Mouse (Mus musculus) fibroblast of lung, adult 2 months (primary cell): ENCODE results near the gene Tnpo3.
A peak's percentile ranks its signal among the peaks of the same experiment; 100 is the strongest.

Source experiments
- DNase-seq: peaks from one replicate; pipeline ENCODE4 v3.0.0-alpha.2; 2011; ENCODE audit warnings: low read depth

Tnpo3 gene

GRCm38 (mm10) chr6:29609111-29610019, at the start of gene Tnpo3:
TSS of gene Tnpo3 (minus strand) at chr6:29609887.
- DNase-seq = peak; percentile 79

GRCm38 (mm10) chr6:29658626-29659475, 49.2 kb upstream of the Tnpo3 start:
- DNase-seq = no peak

GRCm38 (mm10) chr6:29653271-29653670, 43.6 kb upstream of the Tnpo3 start:
- no peak for DNase-seq

- no peak for DNase-seq
Measured at GRCm38 (mm10) chr6:29650170-29650549, 40.5 kb upstream of the Tnpo3 start.

DNA sequence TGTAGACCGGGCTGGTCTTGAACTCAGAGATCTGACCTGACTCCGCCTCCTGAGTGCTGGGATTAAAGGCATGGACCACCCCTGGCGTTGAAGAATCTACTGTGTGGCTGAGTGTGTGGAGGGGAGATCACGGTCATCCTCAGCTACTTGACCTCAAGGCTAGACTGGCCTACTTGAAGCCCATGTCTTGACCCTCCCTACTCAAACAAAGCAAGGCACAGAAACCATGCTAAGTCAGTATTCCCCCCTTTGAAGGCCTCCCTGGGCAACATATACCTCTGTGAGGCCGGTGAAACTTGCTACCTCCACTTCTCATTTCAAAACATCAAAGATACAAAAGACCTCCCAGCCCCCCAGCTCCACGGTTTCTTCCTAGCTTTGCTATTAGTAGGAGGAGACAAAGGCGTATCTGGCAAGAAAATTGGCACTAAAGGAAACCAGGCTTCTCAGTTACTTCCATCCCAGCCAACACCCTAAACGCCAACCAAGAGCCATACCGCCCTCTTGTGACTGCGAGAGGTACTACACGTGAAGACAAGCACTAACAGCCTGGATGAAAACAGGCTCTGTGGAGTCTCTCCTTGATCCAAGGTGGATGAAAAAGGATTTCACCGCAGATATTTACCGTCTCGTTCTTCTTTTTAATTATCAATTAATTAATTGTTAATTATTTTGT, 39.9 kb upstream of the Tnpo3 start:
- DNase-seq = peak; percentile 67

- DNase-seq = no peak
Measured at GRCm38 (mm10) chr6:29641816-29642215, 32.1 kb upstream of the Tnpo3 start.

- no peak for DNase-seq
Measured at GRCm38 (mm10) chr6:29639580-29640419, 30.1 kb upstream of the Tnpo3 start.

GRCm38 (mm10) chr6:29638844-29639460, 29.3 kb upstream of the Tnpo3 start:
- DNase-seq = no peak

- no peak for DNase-seq
Measured at GRCm38 (mm10) chr6:29637397-29638373, 28.0 kb upstream of the Tnpo3 start.

DNA sequence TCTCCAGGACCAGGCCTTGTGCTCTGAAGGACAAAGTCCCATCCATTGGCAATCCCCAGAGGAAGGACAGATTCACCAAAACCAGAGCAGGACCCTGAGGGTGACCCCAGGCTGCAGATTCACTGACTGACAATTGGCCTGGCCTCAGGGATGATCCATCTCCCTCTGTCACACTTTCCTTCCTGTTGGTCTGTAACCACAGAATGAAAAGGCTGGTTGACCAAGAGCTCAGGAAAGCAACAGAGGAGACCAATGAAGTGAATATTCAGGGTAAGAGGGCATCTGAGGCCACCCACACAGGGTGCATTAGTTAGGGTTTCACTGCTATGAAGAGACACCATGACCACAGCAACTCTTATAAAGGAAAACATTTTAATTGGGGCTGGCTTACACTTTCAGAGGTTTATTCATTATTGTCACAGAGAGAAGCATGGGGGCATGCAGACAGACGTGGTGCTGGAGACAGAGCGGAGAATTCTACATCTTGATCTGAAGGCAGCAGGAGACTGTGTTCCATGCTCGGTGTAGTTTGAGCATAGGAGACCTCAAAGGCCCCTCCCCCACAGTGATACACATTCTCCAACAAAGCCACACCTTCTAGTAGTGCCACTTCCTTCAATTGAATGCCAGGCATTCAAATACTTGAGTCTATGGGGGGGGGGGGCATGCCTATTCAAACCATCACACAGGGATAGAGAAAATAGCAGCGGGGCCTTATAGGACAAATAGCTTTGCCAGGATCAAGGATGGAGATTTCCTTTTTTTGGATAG, 26.8 kb upstream of the Tnpo3 start:
- no peak for DNase-seq

DNA sequence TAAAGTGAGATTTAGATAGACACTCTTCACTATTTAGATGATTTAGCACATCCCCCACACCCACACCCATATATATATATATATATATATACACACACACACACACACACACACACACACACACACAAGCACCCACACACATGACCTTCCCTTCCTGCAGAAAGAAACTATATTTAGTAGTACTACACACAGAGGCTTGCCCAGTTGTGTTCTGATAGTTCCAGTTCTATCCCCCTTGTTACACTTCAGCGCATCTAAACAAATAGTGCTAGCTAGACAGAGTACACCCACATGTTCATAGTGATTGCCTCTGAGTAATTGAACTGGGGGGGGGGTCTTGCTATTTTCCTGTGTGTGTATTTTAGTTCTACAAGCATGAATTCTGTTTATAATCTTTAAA, 24.9 kb upstream of the Tnpo3 start:
- DNase-seq = no peak

DNA sequence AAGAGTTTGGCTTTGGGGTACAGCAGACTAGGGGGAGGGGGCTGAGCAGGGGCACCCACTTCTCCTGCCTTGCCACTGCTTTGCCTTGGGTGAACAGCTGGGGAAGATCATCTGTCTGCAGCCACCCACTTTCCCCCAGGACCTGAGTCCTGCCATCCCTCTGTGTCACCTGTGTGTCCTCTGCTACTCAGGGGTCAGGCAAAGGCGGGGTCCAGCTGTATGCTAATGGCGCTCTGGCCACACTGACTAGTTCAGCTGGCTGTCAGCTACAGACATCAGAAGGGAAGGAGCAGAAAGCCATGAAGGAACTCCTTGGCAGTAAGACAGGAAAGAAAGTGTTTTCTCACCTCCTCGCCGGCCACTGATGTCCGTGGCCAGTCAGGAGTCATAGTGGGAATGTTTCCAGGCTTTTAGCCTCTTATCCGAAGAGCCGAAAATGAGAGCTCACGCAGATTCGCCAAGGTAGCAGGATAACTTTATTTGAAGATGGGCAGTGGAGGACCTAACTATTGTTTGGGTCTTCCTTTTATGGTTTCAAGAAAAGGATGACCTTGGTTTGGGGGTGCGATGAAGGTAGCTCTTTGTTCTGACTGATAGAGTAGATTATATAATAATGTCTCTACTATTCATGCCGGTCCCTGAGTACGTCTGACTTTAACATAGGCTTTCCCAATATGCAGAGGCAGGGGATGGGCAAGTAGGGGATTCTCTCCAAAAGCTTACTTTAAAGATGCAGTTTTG, 23.0 kb upstream of the Tnpo3 start:
- no peak for DNase-seq

DNA sequence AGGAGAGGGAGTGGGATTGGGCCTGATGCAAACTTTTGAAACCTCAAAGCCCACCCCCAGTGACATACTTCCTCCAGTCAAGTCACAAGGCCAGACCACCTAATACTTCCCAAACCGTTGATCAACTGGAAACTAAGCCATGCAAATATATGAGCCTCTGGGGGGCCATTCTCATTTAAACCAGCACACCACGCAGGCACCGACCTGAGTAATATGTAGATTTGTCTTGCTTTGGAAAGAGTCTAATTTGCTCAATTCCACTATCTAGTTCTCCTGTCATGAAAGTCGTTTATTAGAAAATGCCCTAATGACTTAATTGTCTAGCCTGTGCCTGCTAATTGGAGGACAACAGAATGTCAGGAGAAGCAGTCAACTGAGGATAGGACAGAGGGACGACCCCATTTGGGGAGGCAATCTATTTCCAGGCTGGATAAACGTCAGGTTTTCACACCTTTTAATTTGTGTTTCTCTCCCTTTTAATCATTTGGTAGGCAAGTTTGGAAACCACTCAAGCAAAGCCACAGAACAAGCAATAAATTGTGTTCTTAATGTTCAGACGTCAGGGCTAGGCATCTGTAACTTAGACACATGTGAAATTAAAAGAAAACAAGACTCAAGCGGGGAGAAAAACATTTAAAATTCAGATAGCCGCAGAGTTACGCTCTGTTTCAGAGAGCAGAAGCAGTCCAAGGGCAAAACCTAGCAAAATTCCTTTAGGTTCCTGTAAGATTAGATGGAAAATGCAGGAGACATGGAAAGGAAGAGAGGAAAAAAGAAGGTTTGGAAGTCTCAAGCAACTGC, 22.3 kb upstream of the Tnpo3 start:
- no peak for DNase-seq

DNA sequence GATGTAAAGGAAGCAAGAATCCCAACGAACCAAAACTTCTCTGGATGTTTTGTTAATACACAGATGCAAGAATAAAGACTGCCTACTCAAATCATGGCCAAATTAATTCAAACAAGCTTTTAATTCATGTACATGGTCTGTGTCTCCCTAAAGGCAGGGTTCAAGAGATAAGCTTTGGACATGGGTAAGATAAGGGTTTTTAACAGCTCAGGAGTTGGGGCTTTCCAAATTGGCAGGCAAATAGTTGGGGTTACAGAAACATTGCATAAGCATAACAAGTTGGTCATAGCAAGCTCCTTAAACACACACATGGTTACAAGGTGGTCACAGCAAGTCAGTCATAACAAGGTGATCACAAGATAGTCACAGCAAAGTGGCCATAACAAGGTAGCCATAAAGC, 20.5 kb upstream of the Tnpo3 start:
- no peak for DNase-seq

DNA sequence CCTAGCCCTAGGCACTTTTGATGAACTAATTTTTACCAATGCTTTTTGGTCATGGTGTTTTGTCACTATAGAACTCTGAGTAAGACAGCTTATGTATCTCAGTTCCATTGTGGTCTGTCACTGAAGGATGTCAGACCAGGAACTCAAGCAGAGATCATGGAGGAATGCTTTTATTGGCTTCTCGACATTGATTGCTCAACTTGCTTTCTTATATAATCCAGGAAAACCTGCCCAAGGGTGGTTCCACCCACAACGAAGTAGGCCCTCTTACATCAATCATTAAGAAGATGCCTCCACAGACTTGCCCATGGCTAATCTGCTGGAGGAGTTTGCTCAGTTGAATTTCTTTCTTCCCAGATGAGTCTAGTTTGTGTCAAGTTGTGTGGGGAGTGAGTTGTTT, 18.1 kb upstream of the Tnpo3 start:
- no peak for DNase-seq

DNA sequence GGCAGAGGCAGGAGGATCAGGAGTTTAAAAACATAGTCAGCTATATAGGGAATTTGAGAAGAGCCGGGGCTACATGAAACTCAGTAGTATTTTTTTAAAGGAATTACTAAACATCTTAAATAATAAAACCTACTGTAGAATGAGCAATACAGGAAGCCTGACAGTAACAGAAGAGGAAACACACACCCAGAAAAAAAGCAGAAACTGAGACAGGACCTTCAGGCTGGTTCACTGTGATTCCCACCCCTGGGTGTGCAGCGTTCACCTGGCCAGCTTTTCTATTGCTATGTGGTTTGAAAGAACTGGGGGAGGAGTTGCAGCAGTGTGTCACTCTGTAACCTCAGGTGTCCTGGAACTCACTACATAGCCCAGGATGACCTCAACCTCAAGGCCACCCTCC, 14.2 kb upstream of the Tnpo3 start:
- DNase-seq = no peak

- DNase-seq = no peak
Measured at GRCm38 (mm10) chr6:29622273-29622672, 12.6 kb upstream of the Tnpo3 start.
